Mouse (Mus musculus): ENCODE data around the gene Cenph.

- TF ChIP-seq CTCF (IDR thresholded peaks at IDR 0.05; ENCODE audit: low read depth, low read length) (no peak), TAL1 (conservative IDR thresholded peaks at IDR 0.05; ENCODE audit: low read depth, low read length) (no peak), GATA1 (IDR thresholded peaks at IDR 0.05; ENCODE audit: borderline replicate concordance, low read length) (no peak), POLR2AphosphoS5 (IDR thresholded peaks at IDR 0.05; ENCODE audit: insufficient replicate concordance, low read depth, low read length) (no peak)
Observed at GRCm38 (mm10) chr13:100753011-100753410, 22.7 kb downstream of the Cenph start.
